Mouse (Mus musculus): ENCODE measurements around the gene Nme8.

Nme8 gene

DNA sequence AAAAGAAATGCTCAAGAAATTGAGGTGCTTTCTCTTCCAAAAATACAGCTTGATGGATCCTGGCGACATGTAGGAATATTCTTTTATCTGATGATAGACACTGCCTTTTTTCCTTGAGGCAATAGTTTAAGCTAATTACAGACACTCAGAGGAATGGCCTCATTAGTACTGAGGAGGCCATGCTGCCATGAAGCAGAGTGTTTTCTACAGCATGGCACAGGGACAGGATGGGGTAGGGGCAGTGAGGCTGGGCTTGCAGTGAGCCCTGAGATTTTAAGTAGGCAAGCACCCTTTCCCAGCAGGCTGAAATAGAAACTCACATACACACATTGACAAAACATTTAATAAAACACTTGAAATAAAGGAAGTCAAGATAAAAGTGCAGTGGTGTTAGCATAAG lies 95.1 kb downstream of the Nme8 start:
- ATAC-seq (ENCODE audit: insufficient number of reproducible peaks, low FRiP score, low TSS enrichment) = 0 out of 2 replicates have a peak, but pooled peaks have one; percentile 40

DNA sequence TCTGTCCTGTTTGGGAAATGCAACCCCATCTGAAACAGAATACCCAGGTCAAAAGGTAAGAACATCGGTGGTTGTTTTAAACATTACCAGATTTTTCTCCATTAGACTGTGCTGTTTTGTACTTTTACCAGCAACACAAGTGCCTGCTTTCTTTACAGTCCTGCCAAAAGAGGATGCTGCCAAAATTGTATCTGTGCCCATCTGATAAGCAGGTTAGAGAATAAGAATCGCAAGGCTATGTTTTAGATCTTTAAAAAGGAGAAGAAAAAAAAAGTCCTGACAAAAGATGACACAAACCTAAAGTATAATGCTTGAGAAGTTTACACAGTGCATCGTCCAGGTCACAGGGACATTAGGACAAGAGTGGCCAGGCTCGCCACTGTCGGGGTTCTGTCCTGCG lies 98.4 kb downstream of the Nme8 start:
- ATAC-seq (ENCODE audit: insufficient number of reproducible peaks, low FRiP score, low TSS enrichment) = peak; percentile 38; the same call in 1 of the 2 replicates

DNA sequence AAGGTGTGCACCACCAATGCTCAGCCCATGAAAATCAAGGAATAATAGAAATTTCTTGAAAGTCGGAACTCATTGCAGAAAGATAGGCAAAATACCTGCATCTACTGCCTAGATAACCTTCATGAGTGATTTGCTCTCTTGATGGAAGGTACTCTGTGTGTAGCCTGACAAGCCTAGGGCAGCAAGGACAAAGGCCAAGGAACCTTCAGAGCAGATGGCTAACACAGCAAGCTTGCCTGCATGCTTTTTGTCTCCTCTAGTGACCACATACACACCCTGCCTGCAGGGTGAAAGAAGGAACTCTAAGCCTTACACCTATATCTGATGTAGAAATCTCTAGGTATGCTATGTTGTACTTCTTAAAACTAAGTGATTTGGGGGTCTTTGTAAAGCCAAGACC lies 102.5 kb downstream of the Nme8 start:
- ATAC-seq (ENCODE audit: insufficient number of reproducible peaks, low FRiP score, low TSS enrichment) = peak; percentile 85
